In genomic region chr9:78427362-78427781, GRCm38 (mm10) we compare ENCODE assay signal across 8 mouse cellular contexts. TPM values are rescaled to one million over a fixed set of nuclear protein-coding genes. Genes with fewer than 3 reads are reported as not detected.
DNase-seq lines count a peak whose midpoint lies in the region; ATAC-seq and TF ChIP-seq lines count a peak whose summit lies in the region.

No protein-coding gene starts in this region.

- peaks cover 2% of the 10 kb centered on the region; the same call in 1 of the 2 replicates for H3K79me2 ChIP-seq in MEL (ENCODE audit: control insufficient read depth, insufficient read depth, low read length, poor library complexity)

- no peak for TF ChIP-seq RAD21 in MEL (IDR thresholded peaks at IDR 0.05; ENCODE audit: low read depth, low read length)

- H3K9me3 ChIP-seq in heart, embryonic 13.5 days: no peaks in the 10 kb centered on the region
- no peaks in the 10 kb centered on the region for H3K9me3 ChIP-seq in MEL (replicated peaks; ENCODE audit: insufficient read depth, low read length)
- no peaks in the 10 kb centered on the region for H3K9me3 ChIP-seq in forebrain, embryonic 15.5 days
- no peaks in the 10 kb centered on the region for H3K9me3 ChIP-seq in liver, embryonic 15.5 days (replicated peaks)

- peaks cover 4% of the 10 kb centered on the region; the same call in 1 of the 2 replicates for H3K27me3 ChIP-seq in heart, embryonic 13.5 days (replicated peaks)
- H3K27me3 ChIP-seq in MEL (ENCODE audit: control insufficient read depth in 1 of 2, insufficient read depth in 2 of 2, low read length in 2 of 2): no peaks in the 10 kb centered on the region
- no peaks in the 10 kb centered on the region for H3K27me3 ChIP-seq in forebrain, embryonic 15.5 days
- peaks cover 5% of the 10 kb centered on the region; the same call in 1 of the 2 replicates for H3K27me3 ChIP-seq in liver, embryonic 15.5 days
- H3K27me3 ChIP-seq in splenic B cell, adult 2 months (ENCODE audit: control insufficient read depth, insufficient read depth, low read length, poor library complexity, severe bottlenecking): no peaks in the 10 kb centered on the region

- peak overlapping the region; percentile 49 for H3K4me3 ChIP-seq in heart, embryonic 13.5 days
- peak overlapping the region; percentile 81 to 83 for H3K4me3 ChIP-seq in MEL (ENCODE audit: control insufficient read depth in 1 of 2, insufficient read depth in 1 of 2, low read depth in 2 of 2, low read length in 2 of 2)
- peak overlapping the region; percentile 25 for H3K4me3 ChIP-seq in forebrain, embryonic 15.5 days
- peak overlapping the region; percentile 44 for H3K4me3 ChIP-seq in liver, embryonic 15.5 days (replicated peaks)

- H3K4me2 ChIP-seq in heart, embryonic 13.5 days: peak overlapping the region; percentile 79
- H3K4me2 ChIP-seq in forebrain, embryonic 15.5 days (replicated peaks): peak overlapping the region; percentile 46
- peak overlapping the region; percentile 68 for H3K4me2 ChIP-seq in liver, embryonic 15.5 days

- peak overlapping the region; percentile 75 for H3K9ac ChIP-seq in heart, embryonic 13.5 days
- peak overlapping the region; percentile 92 for H3K9ac ChIP-seq in MEL (ENCODE audit: control insufficient read depth, low read depth, low read length, poor library complexity, severe bottlenecking)
- peak overlapping the region; percentile 29 for H3K9ac ChIP-seq in forebrain, embryonic 15.5 days (replicated peaks)
- H3K9ac ChIP-seq in liver, embryonic 15.5 days: no peak overlapping the region

- no peak for TF ChIP-seq EP300 in MEL (IDR thresholded peaks at IDR 0.05; ENCODE audit: low read depth in 1 of 2, low read length in 2 of 2)

- ATAC-seq in heart, embryonic 13.5 days (ENCODE audit: extremely low read depth, insufficient number of reproducible peaks, low FRiP score, low TSS enrichment): no peak
- ATAC-seq in forebrain, embryonic 15.5 days (replicated peaks): peak; percentile 19; the same call in 1 of the 2 replicates
- peak; percentile 59; the same call in 1 of the 2 replicates for ATAC-seq in liver, embryonic 15.5 days (ENCODE audit: insufficient read depth)

- TF ChIP-seq POLR2A in MEL (IDR thresholded peaks at IDR 0.05; ENCODE audit: control insufficient read depth in 1 of 2, insufficient read depth in 1 of 2, low read depth in 1 of 2, low read length in 2 of 2, poor library complexity in 1 of 2): peak; percentile 46 to 65; a peak in 1 of 4 replicates

- DNase-seq in heart, adult 18-20 months: no peak
- peak; percentile 79 for DNase-seq in MEL (ENCODE audit: low read depth, low spot score)
- DNase-seq in splenic B cell, adult 2 months (ENCODE audit: low read depth, low spot score): peak; percentile 61
- DNase-seq in right cerebral cortex, adult 2 months (ENCODE audit: low spot score in 2 of 2): no peak
- no peak for DNase-seq in right cerebral cortex, adult 18-20 months

- no peaks in the 10 kb centered on the region for H3K36me3 ChIP-seq in heart, embryonic 13.5 days
- H3K36me3 ChIP-seq in MEL (ENCODE audit: control insufficient read depth in 1 of 2, insufficient read depth in 2 of 2, low read length in 2 of 2): peaks cover 0 to 4% of the 10 kb centered on the region in 2 experiments; a peak in 2 of 4 replicates
- H3K36me3 ChIP-seq in forebrain, embryonic 15.5 days: no peaks in the 10 kb centered on the region
- no peaks in the 10 kb centered on the region for H3K36me3 ChIP-seq in liver, embryonic 15.5 days (replicated peaks)
- H3K36me3 ChIP-seq in splenic B cell, adult 2 months (ENCODE audit: control insufficient read depth, insufficient read depth, low read length, poor library complexity, severe bottlenecking): no peaks in the 10 kb centered on the region

- TF ChIP-seq CTCF in MEL (IDR thresholded peaks at IDR 0.05 in 2 of 3, conservative IDR thresholded peaks at IDR 0.05 in 1 of 3; ENCODE audit: control insufficient read depth in 1 of 3, insufficient read depth in 1 of 3, low read depth in 2 of 3, low read length in 3 of 3, poor library complexity in 1 of 3, severe bottlenecking in 1 of 3): no peak

- WGBS in heart, embryonic 13.5 days: 11% methylated on average over 27 of the region's 27 CpGs
- WGBS in forebrain, embryonic 15.5 days: 25% methylated on average over 25 of the region's 27 CpGs
- 11% methylated on average over 27 of the region's 27 CpGs for WGBS in liver, embryonic 15.5 days (ENCODE audit: insufficient replicate concordance)

- no peak overlapping the region for H3K27ac ChIP-seq in heart, embryonic 13.5 days (replicated peaks)
- peak overlapping the region; percentile 65 for H3K27ac ChIP-seq in MEL (ENCODE audit: control insufficient read depth, low read depth, low read length)
- H3K27ac ChIP-seq in forebrain, embryonic 15.5 days (replicated peaks): no peak overlapping the region
- no peak overlapping the region for H3K27ac ChIP-seq in liver, embryonic 15.5 days (replicated peaks)

- peaks cover 10% of the 10 kb centered on the region; the same call in 1 of the 2 replicates for H3K4me1 ChIP-seq in heart, embryonic 13.5 days
- H3K4me1 ChIP-seq in MEL (ENCODE audit: control insufficient read depth in 1 of 2, insufficient read depth in 2 of 2, low read length in 2 of 2): peaks cover 0 to 9% of the 10 kb centered on the region in 2 experiments; a peak in 2 of 4 replicates
- H3K4me1 ChIP-seq in forebrain, embryonic 15.5 days: no peaks in the 10 kb centered on the region
- peaks cover 15% of the 10 kb centered on the region for H3K4me1 ChIP-seq in liver, embryonic 15.5 days (replicated peaks)

TF ChIP-seq in MEL, 35 proteins besides CTCF, POLR2A, EP300 and RAD21 (continues in another document):
- TF ChIP-seq CHD2 (IDR thresholded peaks at IDR 0.05; ENCODE audit: low read length): no peak
- no peak for TF ChIP-seq GATA1 (IDR thresholded peaks at IDR 0.05; ENCODE audit: low read depth, low read length)
- TF ChIP-seq ZMIZ1 (IDR thresholded peaks at IDR 0.05; ENCODE audit: low read depth, low read length): peak; percentile 64; the same call in 1 of the 2 replicates
- no peak; the same call in 1 of the 2 replicates for TF ChIP-seq SIN3A (IDR thresholded peaks at IDR 0.05; ENCODE audit: low read length)
- 0 out of 2 replicates have a peak, but pooled peaks have one; percentile 22 for TF ChIP-seq NRF1 (IDR thresholded peaks at IDR 0.05; ENCODE audit: insufficient read depth, low read depth, low read length, poor library complexity, severe bottlenecking)
- TF ChIP-seq MAFK (IDR thresholded peaks at IDR 0.05; ENCODE audit: borderline replicate concordance, low read depth, low read length): no peak
- 0 out of 2 replicates have a peak, but pooled peaks have one; percentile 21 for TF ChIP-seq MXI1 (IDR thresholded peaks at IDR 0.05; ENCODE audit: low read depth, low read length)
- peak; percentile 57; the same call in 1 of the 2 replicates for TF ChIP-seq HCFC1 (IDR thresholded peaks at IDR 0.05; ENCODE audit: low read depth, low read length)
- TF ChIP-seq SMC3 (IDR thresholded peaks at IDR 0.05; ENCODE audit: low read depth, low read length): no peak
- no peak for TF ChIP-seq ZC3H11A (IDR thresholded peaks at IDR 0.05; ENCODE audit: low read depth, low read length)
- TF ChIP-seq MAX (IDR thresholded peaks at IDR 0.05; ENCODE audit: low read length): no peak

RNA-seq across cellular contexts. Expression of gene Cgas, which starts 15.7 kb away (rescaled TPM):
- 0.64 and 0.76 TPM in 2 replicates for polyA plus RNA-seq in heart, embryonic 13.5 days (2015; fragmentation: Nextera tagmentation; extraction: Ambion mirVana)
- under 1 TPM; 0.39 to 0.42 TPM for total RNA-seq in heart, adult 18-20 months (2021)
- total RNA-seq in MEL (2012; rRNA removed): 12.9 and 19.0 TPM in 2 replicates
- 10 to 100 TPM in 1 of 2 experiments, not detected in 1; 20.9 TPM for polyA plus RNA-seq in MEL (2012; ENCODE audit: insufficient read depth in 1 of 2, insufficient read length in 2 of 2, low read depth in 1 of 2, low replicate concordance in 2 of 2, missing spikeins in 1 of 2)
- 0.50 TPM in 2 replicates for polyA plus RNA-seq in forebrain, embryonic 15.5 days (2015; fragmentation: Nextera tagmentation; extraction: Ambion mirVana)
- 0.82 and 0.98 TPM in 2 replicates for polyA plus RNA-seq in liver, embryonic 15.5 days (2015; fragmentation: Nextera tagmentation; extraction: Ambion mirVana)

RNA-seq across cellular contexts. Expression of gene Mto1, which starts 20.6 kb away (rescaled TPM):
- polyA plus RNA-seq in heart, embryonic 13.5 days (2015; fragmentation: Nextera tagmentation; extraction: Ambion mirVana): 26.4 and 29.5 TPM in 2 replicates
- total RNA-seq in heart, adult 18-20 months (2021): 10 to 100 TPM; 21.9 to 25.0 TPM
- 28.7 and 32.3 TPM in 2 replicates for total RNA-seq in MEL (2012; rRNA removed)
- polyA plus RNA-seq in MEL (2012; ENCODE audit: insufficient read depth in 1 of 2, insufficient read length in 2 of 2, low read depth in 1 of 2, low replicate concordance in 2 of 2, missing spikeins in 1 of 2): 10 to 100 TPM in 1 of 2 experiments, not detected in 1; 27.7 TPM
- 26.6 and 31.2 TPM in 2 replicates for polyA plus RNA-seq in forebrain, embryonic 15.5 days (2015; fragmentation: Nextera tagmentation; extraction: Ambion mirVana)
- 19.6 and 19.8 TPM in 2 replicates for polyA plus RNA-seq in liver, embryonic 15.5 days (2015; fragmentation: Nextera tagmentation; extraction: Ambion mirVana)

RNA-seq across cellular contexts. Expression of gene Gm17324, which starts 21.2 kb away (rescaled TPM):
- polyA plus RNA-seq in heart, embryonic 13.5 days (2015; fragmentation: Nextera tagmentation; extraction: Ambion mirVana): 0.51 and 0.71 TPM in 2 replicates
- not detected for total RNA-seq in heart, adult 18-20 months (2021)
- 1.0 and 1.8 TPM in 2 replicates for total RNA-seq in MEL (2012; rRNA removed)
- under 1 TPM in 1 of 2 experiments, not detected in 1; 0.36 TPM for polyA plus RNA-seq in MEL (2012; ENCODE audit: insufficient read depth in 1 of 2, insufficient read length in 2 of 2, low read depth in 1 of 2, low replicate concordance in 2 of 2, missing spikeins in 1 of 2)
- 0.76 and 1.7 TPM in 2 replicates for polyA plus RNA-seq in forebrain, embryonic 15.5 days (2015; fragmentation: Nextera tagmentation; extraction: Ambion mirVana)
- polyA plus RNA-seq in liver, embryonic 15.5 days (2015; fragmentation: Nextera tagmentation; extraction: Ambion mirVana): 0.45 and 0.68 TPM in 2 replicates

RNA-seq across cellular contexts. Expression of gene Ddx43, which starts 31.8 kb away (rescaled TPM):
- 0.19 and 0.27 TPM in 2 replicates for polyA plus RNA-seq in heart, embryonic 13.5 days (2015; fragmentation: Nextera tagmentation; extraction: Ambion mirVana)
- total RNA-seq in heart, adult 18-20 months (2021): not detected
- 4.7 and 5.5 TPM in 2 replicates for total RNA-seq in MEL (2012; rRNA removed)
- polyA plus RNA-seq in MEL (2012; ENCODE audit: insufficient read depth in 1 of 2, insufficient read length in 2 of 2, low read depth in 1 of 2, low replicate concordance in 2 of 2, missing spikeins in 1 of 2): 1 to 10 TPM in 1 of 2 experiments, not detected in 1; 7.2 TPM
- 0.08 and 0.10 TPM in 2 replicates for polyA plus RNA-seq in forebrain, embryonic 15.5 days (2015; fragmentation: Nextera tagmentation; extraction: Ambion mirVana)
- polyA plus RNA-seq in liver, embryonic 15.5 days (2015; fragmentation: Nextera tagmentation; extraction: Ambion mirVana): not detected in 2 replicates

RNA-seq across cellular contexts. Expression of gene Ooep, which starts 48.8 kb away (rescaled TPM):
- polyA plus RNA-seq in heart, embryonic 13.5 days (2015; fragmentation: Nextera tagmentation; extraction: Ambion mirVana): 0.52 and 0.80 TPM in 2 replicates
- not detected for total RNA-seq in heart, adult 18-20 months (2021)
- total RNA-seq in MEL (2012; rRNA removed): not detected in 2 replicates
- not detected for polyA plus RNA-seq in MEL (2012; ENCODE audit: insufficient read depth in 1 of 2, insufficient read length in 2 of 2, low read depth in 1 of 2, low replicate concordance in 2 of 2, missing spikeins in 1 of 2)
- polyA plus RNA-seq in forebrain, embryonic 15.5 days (2015; fragmentation: Nextera tagmentation; extraction: Ambion mirVana): 4.1 and 5.1 TPM in 2 replicates
- polyA plus RNA-seq in liver, embryonic 15.5 days (2015; fragmentation: Nextera tagmentation; extraction: Ambion mirVana): 0.03 and 0.08 TPM in 2 replicates

Comparison
In these comparisons a context has a peak if more than half of its experiments do, and no peak if none do; other contexts are left out.
1. H3K4me3 ChIP-seq: peak in every context shown above with its lines; median percentile 82 in MEL; 49 in heart, embryonic 13.5 days; 44 in liver, embryonic 15.5 days; 25 in forebrain, embryonic 15.5 days.
2. DNase-seq: peak in MEL (single experiment) and splenic B cell, adult 2 months (single experiment); none in heart, adult 18-20 months (0 of 2), right cerebral cortex, adult 2 months (0 of 2) and right cerebral cortex, adult 18-20 months (single experiment).
3. RNA of gene Cgas, which starts 15.7 kb away (polyA plus RNA-seq): 20.9 TPM in MEL; 0.82 to 0.98 TPM in liver, embryonic 15.5 days, 0.64 to 0.76 TPM in heart, embryonic 13.5 days and 0.50 TPM in forebrain, embryonic 15.5 days; every median in the first group is over 10 times any median in the second.
4. Peak in every context shown above with its lines, with median percentiles within 50 percentile points of each other: H3K4me2 ChIP-seq.